Mouse (Mus musculus) layer of hippocampus, adult 9-10 months (tissue): Measurements from ENCODE around the gene Smim24.

Experiments used
- DNase-seq: peaks from one replicate; pipeline ENCODE4 v3.0.0; 2022; ENCODE audit warnings: low spot score

Smim24 gene

DNA sequence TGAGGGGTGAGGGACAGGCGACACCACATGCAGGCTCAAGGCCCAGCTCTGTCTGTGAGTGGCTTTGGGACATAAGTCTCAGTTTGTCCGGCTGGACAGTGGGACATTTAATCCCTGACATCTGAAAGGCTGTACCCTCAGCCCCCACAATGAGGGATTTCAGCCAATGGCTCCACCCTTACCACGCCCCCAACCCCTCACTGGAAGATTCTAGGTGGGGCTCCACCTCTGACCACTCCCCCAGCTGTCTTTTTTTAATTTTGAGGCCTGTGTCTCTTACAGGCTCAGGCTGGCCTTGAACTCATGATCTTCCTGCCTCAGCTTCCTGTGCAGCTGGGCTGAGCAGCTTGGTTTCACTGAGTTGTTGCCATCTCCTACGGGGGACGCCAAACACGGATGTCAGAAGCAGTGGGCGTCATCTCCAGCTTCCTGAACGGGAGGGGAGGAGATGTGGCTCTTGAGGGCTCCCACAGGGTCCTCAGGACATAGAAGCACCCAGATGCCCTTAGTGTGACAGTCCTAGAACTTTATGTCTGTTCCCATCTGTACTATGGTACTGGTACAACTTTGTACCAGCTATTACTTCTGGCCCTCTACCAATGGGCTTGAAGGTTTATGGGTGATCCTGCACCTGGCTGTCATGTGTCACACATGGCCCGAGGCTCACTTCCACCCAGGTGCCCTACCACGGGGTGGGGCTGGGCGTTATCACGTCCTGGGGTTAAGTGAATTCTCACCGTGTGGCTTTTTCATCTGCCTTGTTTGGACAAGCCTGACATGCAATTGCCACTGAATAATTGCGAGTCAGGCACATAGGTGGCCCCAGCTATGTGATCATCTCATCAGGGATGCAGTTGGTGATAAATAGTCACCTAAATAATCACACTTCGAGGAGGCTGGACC lies 41.8 kb downstream of the Smim24 start:
- no peak for DNase-seq

DNA sequence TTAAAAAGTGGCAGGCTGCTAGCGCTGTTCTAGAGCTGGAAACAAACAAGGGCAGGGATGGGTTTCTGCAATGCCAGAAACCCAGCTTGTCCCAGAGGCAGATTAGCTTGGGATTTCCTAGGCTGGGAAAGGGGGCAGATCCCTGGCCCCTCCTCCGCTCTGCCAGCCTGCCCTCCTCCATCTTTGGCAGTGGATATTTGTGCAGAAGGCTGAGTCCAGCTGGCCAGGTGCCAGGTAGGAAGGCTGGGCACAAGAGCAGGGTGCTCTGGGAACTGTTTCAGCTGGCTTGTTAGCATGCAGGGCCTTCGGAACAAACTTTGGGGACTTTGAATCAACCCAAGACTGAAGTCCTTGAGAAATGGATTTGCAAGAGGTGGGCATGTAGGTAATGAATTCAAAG lies 42.6 kb downstream of the Smim24 start:
- DNase-seq = no peak

DNA sequence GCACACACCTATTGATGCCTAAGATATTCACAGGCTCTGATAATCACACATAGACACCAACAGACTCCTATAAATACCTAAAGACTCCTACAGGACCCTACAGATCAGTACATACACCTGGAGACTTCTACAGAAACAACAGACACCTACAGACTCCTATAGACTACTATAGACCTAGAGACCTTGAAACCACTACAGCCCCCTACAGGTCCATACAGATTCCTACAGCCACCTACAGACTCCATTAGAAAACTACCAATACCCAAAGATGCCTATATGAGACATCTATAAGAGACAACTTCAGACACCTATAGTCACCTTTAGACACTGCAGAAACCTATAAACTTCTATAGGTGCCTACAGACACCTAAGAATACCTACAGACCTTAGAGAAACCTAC lies 48.2 kb downstream of the Smim24 start:
- DNase-seq = no peak
